Mouse (Mus musculus) 3T3-L1 (cell line): Measurements from ENCODE around the gene Zfp459.
"Not testable (repeated sequence)": the region's sequence is repeated elsewhere in the genome, so short reads cannot be mapped to it uniquely, and the experiment has no call there.

Source experiments
- DNase-seq: peaks from one replicate; pipeline ENCODE4 v3.0.0-alpha.2; 2015; ENCODE audit warnings: low read depth, low spot score

Gene Zfp459

GRCm38 (mm10) chr13:67421207-67421857 is at the start of gene Zfp459:
TSS of gene Zfp459 (minus strand) at chr13:67421418.
- peak; percentile 41 for DNase-seq

GRCm38 (mm10) chr13:67469274-67469673 is 48.1 kb upstream of the Zfp459 start:
- peak; percentile 41 for DNase-seq

GRCm38 (mm10) chr13:67463506-67464185 is 42.4 kb upstream of the Zfp459 start:
- not testable (repeated sequence) for DNase-seq

- no peak for DNase-seq
Observed at GRCm38 (mm10) chr13:67452021-67452309, 30.7 kb upstream of the Zfp459 start.

- peak; percentile 90 for DNase-seq
Observed at GRCm38 (mm10) chr13:67451172-67452020, 30.2 kb upstream of the Zfp459 start, which contains the start of gene Zfp874a. TSS of gene Zfp874a (minus strand) at chr13:67451624.

GRCm38 (mm10) chr13:67437095-67437494 is 15.9 kb upstream of the Zfp459 start:
- not testable (repeated sequence) for DNase-seq

GRCm38 (mm10) chr13:67428116-67428515 is 6.9 kb upstream of the Zfp459 start:
- DNase-seq, result no peak

GRCm38 (mm10) chr13:67425699-67426098 is 4.5 kb upstream of the Zfp459 start:
- DNase-seq, result not testable (repeated sequence)

GRCm38 (mm10) chr13:67422532-67422931 is 1.3 kb upstream of the Zfp459 start:
- DNase-seq, result not testable (repeated sequence)

GRCm38 (mm10) chr13:67420558-67421206 is 536 bp downstream of the Zfp459 start:
- no peak for DNase-seq

GRCm38 (mm10) chr13:67416811-67417210 is 4.4 kb downstream of the Zfp459 start:
- DNase-seq, result no peak

GRCm38 (mm10) chr13:67415759-67416158 is 5.5 kb downstream of the Zfp459 start:
- DNase-seq, result no peak

- DNase-seq, result peak; percentile 19
Observed at GRCm38 (mm10) chr13:67413634-67414033, 7.6 kb downstream of the Zfp459 start.

- DNase-seq, result peak; percentile 81
Observed at GRCm38 (mm10) chr13:67399183-67399903, 21.9 kb downstream of the Zfp459 start, which contains the start of gene Zfp429. TSS of gene Zfp429 (minus strand) at chr13:67399819.

- peak; percentile 17 for DNase-seq
Observed at GRCm38 (mm10) chr13:67376255-67376654, 45.0 kb downstream of the Zfp459 start.

- peak; percentile 89 for DNase-seq
Observed at GRCm38 (mm10) chr13:67375050-67375911, 45.9 kb downstream of the Zfp459 start, which contains the start of the genes Gm28041 and Zfp456. TSS of gene Gm28041 (minus strand) at chr13:67375733. TSS of gene Zfp456 (minus strand) at chr13:67375810.

GRCm38 (mm10) chr13:67360131-67360744 is 61.0 kb downstream of the Zfp459 start, which contains the start of the genes Gm28044 and Zfp953:
TSS of gene Gm28044 (minus strand) at chr13:67360536.
TSS of gene Zfp953 (minus strand) at chr13:67360605.
- DNase-seq, result peak; percentile 93
